Mouse (Mus musculus) liver, embryonic 14 days (tissue): ENCODE results near the gene Tmem129. TPM values are rescaled to one million over a fixed set of nuclear protein-coding genes. Genes with fewer than 3 reads are reported as not detected.

ENCODE experiments used
- polyA plus RNA-seq: library from polyadenylated mRNA; depleted of rRNA; stranded (reverse); fragments of >200 nt; gene quantifications from 2 replicates; pipeline ENCODE4 v1.2.3, GENCODE M21; 2012; rRNA removed

The Tmem129 gene
- 13.9 and 17.3 TPM in 2 replicates for polyA plus RNA-seq

DNA sequence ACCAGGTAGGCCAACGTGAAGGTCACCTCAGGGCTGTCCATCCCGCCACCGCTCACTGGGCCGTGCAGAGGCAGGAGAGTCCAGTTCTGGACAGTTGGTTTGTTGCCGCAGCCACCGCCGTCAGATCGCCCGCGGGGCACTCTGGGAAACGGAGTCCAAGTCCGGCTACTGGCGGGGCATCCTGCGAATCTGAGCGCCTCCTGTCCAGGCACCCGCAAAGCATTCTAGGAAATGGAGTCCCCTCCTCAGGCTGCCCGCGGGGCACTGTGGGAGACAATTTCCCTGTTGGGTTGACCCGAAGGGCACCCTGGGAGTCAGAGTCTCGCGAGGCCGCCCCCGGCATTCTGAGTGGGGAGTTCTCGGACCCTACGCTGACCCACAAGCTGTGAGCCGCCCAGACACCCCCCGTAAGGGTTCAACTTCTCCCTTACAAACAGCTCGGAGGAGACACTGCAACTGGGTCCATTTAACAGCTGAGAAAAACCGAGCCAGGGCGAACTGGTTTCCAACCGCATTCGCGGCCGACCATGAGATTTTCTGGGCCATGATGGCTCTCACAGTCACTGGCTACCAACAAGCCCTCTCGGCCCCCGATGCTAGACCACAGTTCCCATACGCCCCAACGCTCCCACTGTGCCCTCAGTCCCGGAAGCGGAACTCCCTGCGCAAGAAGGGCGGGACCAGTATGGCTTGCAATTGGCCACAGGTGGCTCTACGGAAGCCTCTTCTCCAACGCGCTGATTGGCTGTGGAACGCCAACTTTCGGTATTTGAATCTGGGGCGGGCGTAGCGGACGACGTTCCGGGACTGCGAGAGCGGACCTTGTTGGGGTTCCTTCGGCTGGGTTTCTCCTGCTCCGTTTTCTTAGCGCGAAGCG lies at the start of gene Tmem129, which contains the start of gene Tacc3:
TSS of gene Tmem129 (minus strand) at position 630 of the 877 bp plus-strand sequence.
TSS of gene Tacc3 (plus strand) at position 342 of the 877 bp plus-strand sequence.

DNA sequence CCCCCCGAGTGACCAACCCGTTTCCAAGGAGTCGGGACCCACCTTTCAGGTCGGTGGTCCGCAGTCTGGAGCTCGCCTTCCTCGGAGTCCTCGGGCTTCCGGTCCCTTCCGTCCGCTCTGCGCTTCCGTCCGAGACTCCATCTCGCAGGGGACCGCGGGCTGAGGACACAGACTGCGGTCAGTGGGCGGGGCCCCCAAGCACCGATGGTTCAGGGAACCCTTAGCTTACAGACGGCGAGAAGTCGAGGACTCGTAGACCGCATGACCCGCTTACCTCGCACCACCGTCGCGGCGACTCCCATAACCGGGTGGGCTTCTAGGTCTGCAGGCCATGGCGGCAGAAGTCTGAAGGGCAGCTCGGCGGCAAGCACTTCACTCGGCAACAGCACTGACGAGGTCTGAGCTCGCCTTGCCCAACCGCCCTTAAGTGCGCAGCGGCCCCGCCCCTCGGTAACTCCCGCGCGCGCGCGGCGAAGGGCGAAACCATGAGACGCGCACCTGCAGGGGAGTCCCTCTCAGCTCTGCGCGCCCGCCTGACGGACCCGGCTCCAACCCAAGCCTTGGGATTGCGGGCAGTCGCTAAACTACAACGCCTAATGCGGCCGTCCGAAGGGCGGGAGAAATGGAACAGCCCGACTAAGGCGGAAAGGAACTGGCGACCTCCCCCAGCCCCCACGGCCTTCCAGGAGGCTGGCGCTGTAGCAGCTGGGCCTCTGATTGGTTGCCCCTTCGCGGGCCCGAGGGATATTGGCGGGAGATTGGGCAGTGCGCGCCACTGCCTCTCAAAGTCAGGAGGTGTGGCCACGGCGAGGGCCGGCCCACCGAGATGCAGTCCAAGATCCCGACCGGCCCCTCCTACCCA lies 6.1 kb downstream of the Tmem129 start, which contains the start of gene Slbp:
TSS of gene Slbp (minus strand) at position 654 of the 862 bp plus-strand sequence.

DNA sequence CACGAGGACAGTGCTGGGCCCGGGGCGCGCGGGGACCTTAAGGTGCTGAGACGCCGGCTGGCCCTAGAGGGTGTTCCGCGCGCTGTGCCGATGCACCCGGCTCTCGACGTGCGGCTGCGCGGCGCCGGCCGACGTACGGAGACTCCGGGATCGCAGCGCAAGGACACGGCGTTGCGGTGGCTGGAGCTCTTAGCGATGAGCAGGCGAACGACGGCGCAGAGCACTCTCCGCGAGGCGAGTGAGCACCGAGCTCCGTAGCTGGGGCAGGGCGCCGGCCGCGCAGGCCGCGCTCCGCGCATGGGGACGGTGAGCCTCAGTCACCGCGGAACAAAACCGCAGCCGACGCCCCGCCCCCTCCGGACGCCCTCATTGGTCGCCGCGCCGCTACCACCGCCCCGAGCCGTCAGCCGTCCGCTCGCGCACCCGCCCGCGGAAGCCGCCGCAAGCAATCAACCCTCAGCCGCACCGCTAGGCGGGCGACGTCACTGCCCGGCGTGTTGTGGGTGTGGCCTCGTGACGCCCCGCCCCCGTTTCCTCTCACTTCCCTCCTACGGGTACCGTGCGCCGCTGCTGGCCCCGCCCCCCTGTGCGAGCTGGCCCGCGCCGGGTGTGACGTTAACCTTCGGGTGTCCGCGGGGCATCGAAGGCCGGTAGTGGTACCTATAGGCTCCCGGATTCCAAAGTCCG lies 28.8 kb downstream of the Tmem129 start, which contains the start of the genes Fam53a and Gm9903:
TSS of gene Fam53a (minus strand) at position 335 of the 687 bp plus-strand sequence.
TSS of gene Gm9903 (plus strand) at position 625 of the 687 bp plus-strand sequence.

Other genes starting within 250 kb of the Tmem129 start
- gene Nkx1-1, start 224.4 kb downstream of the Tmem129 start, polyA plus RNA-seq, result not detected in 2 replicates
- 7.7 and 8.7 TPM in 2 replicates for gene Fam53a, start 28.8 kb downstream of the Tmem129 start, polyA plus RNA-seq
- gene Gm9903, start 28.5 kb downstream of the Tmem129 start, polyA plus RNA-seq, result 0.07 and 0.08 TPM in 2 replicates
- 149 and 177 TPM in 2 replicates for gene Slbp, start 5.8 kb downstream of the Tmem129 start, polyA plus RNA-seq
- 70.7 and 78.5 TPM in 2 replicates for gene Tacc3, start 288 bp downstream of the Tmem129 start, polyA plus RNA-seq
- gene Fgfr3, start 63.3 kb upstream of the Tmem129 start, polyA plus RNA-seq, result 4.3 and 4.6 TPM in 2 replicates
- 7.4 and 7.9 TPM in 2 replicates for gene Letm1, start 124.4 kb upstream of the Tmem129 start, polyA plus RNA-seq
- 30.9 and 31.4 TPM in 2 replicates for gene Nsd2, start 162.3 kb upstream of the Tmem129 start, polyA plus RNA-seq